Mouse (Mus musculus): ENCODE data around the gene Phactr4. TPM values are rescaled to one million over a fixed set of nuclear protein-coding genes. Genes with fewer than 3 reads are reported as not detected.
"Not testable (repeated sequence)": the region's sequence is repeated elsewhere in the genome, so short reads cannot be mapped to it uniquely, and the experiment has no call there.

The Phactr4 gene
- polyA plus RNA-seq, 1 experiment from 2014 or later, result 7.6 TPM

GRCm38 (mm10) chr4:132424765-132425164 lies 2.5 kb upstream of the Phactr4 start:
- H3K4me2 ChIP-seq (ENCODE audit: low read depth, low read length), result no peak overlapping the region
- H3K4me1 ChIP-seq (ENCODE audit: control insufficient read depth, insufficient read depth, low read length), result peaks cover 7% of the 10 kb centered on the region; the same call in 1 of the 2 replicates
- no peak for ATAC-seq (ENCODE audit: low read depth)
- H3K27ac ChIP-seq (ENCODE audit: low read depth, low read length), result no peak overlapping the region
- H3K36me3 ChIP-seq (ENCODE audit: control insufficient read depth, insufficient read depth, low read length), result no peaks in the 10 kb centered on the region
- no peak overlapping the region for H3K4me3 ChIP-seq (ENCODE audit: low read depth, low read length)
- WGBS, result 93% methylated on average over 5 of the region's 5 CpGs
- H3K9me3 ChIP-seq (ENCODE audit: control insufficient read depth, low read length), result no peaks in the 10 kb centered on the region
- H3K9ac ChIP-seq (replicated peaks; ENCODE audit: low read depth, low read length), result no peak overlapping the region
- no peaks in the 10 kb centered on the region for H3K27me3 ChIP-seq (ENCODE audit: control insufficient read depth, insufficient read depth, low read length)

GRCm38 (mm10) chr4:132421556-132421922 lies 750 bp downstream of the Phactr4 start:
- Histone ChIP-seq H3K27me3 (ENCODE audit: control insufficient read depth, insufficient read depth, low read length) (no peaks in the 10 kb centered on the region), H3K9me3 (ENCODE audit: control insufficient read depth, low read length) (no peaks in the 10 kb centered on the region), H3K4me2 (ENCODE audit: low read depth, low read length) (peak overlapping the region; percentile 73), H3K9ac (replicated peaks; ENCODE audit: low read depth, low read length) (peak overlapping the region; percentile 67), H3K4me3 (ENCODE audit: low read depth, low read length) (peak overlapping the region; percentile 87), H3K4me1 (ENCODE audit: control insufficient read depth, insufficient read depth, low read length) (peaks cover 7% of the 10 kb centered on the region; the same call in 1 of the 2 replicates), H3K27ac (ENCODE audit: low read depth, low read length) (peak overlapping the region; percentile 89), H3K36me3 (ENCODE audit: control insufficient read depth, insufficient read depth, low read length) (no peaks in the 10 kb centered on the region)
- under 1% methylated on average over 10 of the region's 13 CpGs for WGBS
- ATAC-seq (ENCODE audit: low read depth), result 0 out of 2 replicates have a peak, but pooled peaks have one; percentile 28

DNA sequence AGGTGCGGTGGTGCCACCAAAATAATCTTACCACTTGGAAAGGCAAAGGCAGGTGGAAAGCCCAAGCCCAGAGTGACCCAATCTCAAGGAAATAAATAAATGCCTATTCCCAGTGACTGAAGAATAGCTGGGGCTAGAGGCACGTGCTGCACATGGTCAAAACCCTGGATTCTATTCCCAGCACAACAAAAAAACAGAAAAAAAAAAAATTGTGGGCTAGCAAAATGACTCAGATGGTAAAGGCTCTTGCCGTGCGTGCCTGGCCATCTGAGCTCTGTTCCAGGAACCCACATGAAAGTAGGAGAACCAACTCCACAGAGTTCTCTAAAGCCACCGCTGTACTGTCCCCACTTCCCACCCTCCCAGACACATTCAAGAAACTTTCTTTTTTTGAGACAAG lies 1.8 kb downstream of the Phactr4 start:
- H3K4me2 ChIP-seq (ENCODE audit: low read depth, low read length), result peak overlapping the region; percentile 73
- no peaks in the 10 kb centered on the region for H3K36me3 ChIP-seq (ENCODE audit: control insufficient read depth, insufficient read depth, low read length)
- no peak overlapping the region for H3K9ac ChIP-seq (replicated peaks; ENCODE audit: low read depth, low read length)
- ATAC-seq (ENCODE audit: low read depth), result no peak
- H3K27ac ChIP-seq (ENCODE audit: low read depth, low read length), result no peak overlapping the region
- no peaks in the 10 kb centered on the region for H3K9me3 ChIP-seq (ENCODE audit: control insufficient read depth, low read length)
- 74% methylated on average over 5 of the region's 5 CpGs for WGBS
- peaks cover 7% of the 10 kb centered on the region; the same call in 1 of the 2 replicates for H3K4me1 ChIP-seq (ENCODE audit: control insufficient read depth, insufficient read depth, low read length)
- no peaks in the 10 kb centered on the region for H3K27me3 ChIP-seq (ENCODE audit: control insufficient read depth, insufficient read depth, low read length)
- no peak overlapping the region; the same call in 1 of the 2 replicates for H3K4me3 ChIP-seq (ENCODE audit: low read depth, low read length)

DNA sequence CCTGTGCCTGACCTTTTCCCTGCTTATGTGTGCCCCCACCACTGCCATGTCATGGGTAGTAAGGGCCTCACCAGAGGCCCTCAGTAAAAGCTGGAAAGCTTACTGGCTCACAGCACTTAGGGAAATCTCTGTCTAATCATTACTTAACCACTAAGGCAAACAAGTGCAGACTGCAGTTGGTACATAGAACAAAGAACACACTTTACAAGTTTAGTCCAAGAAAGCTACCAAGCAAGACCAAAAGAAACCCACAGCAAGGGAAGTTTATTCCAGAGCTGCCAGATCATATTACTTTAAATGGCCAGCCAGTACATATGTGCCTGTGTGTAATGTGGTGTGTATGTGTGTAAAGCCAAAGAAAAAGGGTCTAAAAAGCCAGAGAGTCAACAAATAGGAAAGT lies 6.3 kb downstream of the Phactr4 start:
- H3K9me3 ChIP-seq (ENCODE audit: control insufficient read depth, low read length), result no peaks in the 10 kb centered on the region
- ATAC-seq (ENCODE audit: low read depth), result no peak
- H3K27me3 ChIP-seq (ENCODE audit: control insufficient read depth, insufficient read depth, low read length), result no peaks in the 10 kb centered on the region
- H3K36me3 ChIP-seq (ENCODE audit: control insufficient read depth, insufficient read depth, low read length), result no peaks in the 10 kb centered on the region
- H3K27ac ChIP-seq (ENCODE audit: low read depth, low read length), result no peak overlapping the region
- no peak overlapping the region for H3K4me3 ChIP-seq (ENCODE audit: low read depth, low read length)
- no peak overlapping the region for H3K4me2 ChIP-seq (ENCODE audit: low read depth, low read length)
- H3K4me1 ChIP-seq (ENCODE audit: control insufficient read depth, insufficient read depth, low read length), result peaks cover 6% of the 10 kb centered on the region; the same call in 1 of the 2 replicates
- no peak overlapping the region for H3K9ac ChIP-seq (replicated peaks; ENCODE audit: low read depth, low read length)

- H3K4me3 ChIP-seq (ENCODE audit: low read depth, low read length); H3K36me3 ChIP-seq (ENCODE audit: control insufficient read depth, insufficient read depth, low read length); H3K4me2 ChIP-seq (ENCODE audit: low read depth, low read length); H3K27me3 ChIP-seq (ENCODE audit: control insufficient read depth, insufficient read depth, low read length); H3K4me1 ChIP-seq (ENCODE audit: control insufficient read depth, insufficient read depth, low read length); H3K27ac ChIP-seq (ENCODE audit: low read depth, low read length); H3K9me3 ChIP-seq (ENCODE audit: control insufficient read depth, low read length); H3K9ac ChIP-seq (replicated peaks; ENCODE audit: low read depth, low read length); ATAC-seq (ENCODE audit: low read depth): not testable (repeated sequence)
- 85% methylated on average over 4 of the region's 4 CpGs for WGBS
These were observed 9.0 kb downstream of the Phactr4 start for GRCm38 (mm10) chr4:132413257-132413656.

DNA sequence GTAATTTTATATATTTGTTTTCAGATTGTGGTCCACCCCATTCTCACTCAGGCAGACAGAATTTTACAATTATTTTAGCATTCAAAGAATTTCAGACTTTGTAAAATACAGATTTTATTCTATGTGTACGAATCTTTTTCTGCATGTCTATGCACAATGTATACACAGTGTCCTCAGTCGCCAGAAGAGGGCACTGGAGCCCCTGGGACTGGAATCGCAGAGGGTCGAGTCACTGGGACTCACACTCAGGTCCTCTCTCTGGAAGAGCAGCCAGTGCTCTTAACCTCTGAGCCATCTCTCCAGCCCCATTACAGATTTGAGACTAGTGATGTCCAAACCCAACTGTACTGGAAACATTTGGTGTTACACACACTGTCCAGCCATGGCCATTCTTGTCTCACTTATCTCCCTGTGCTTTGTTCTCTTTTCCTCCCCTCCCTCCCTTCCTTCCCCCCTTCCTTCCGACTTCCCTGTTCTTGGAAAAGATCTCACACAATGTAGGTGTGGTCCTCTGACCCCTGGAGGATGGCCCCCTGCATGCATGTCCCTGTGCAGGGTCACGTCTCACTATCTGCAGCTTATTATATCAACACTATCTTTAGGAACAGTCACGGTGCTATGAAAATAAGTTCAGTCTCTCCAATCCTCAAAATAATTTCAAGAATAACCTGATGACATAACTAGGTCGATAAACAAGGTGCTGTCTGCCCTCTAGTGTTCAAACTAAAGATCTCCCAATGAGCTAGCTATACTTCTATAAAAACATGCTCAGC lies 10.8 kb downstream of the Phactr4 start:
- Histone ChIP-seq H3K9me3 (ENCODE audit: control insufficient read depth, low read length) (no peaks in the 10 kb centered on the region), H3K27ac (ENCODE audit: low read depth, low read length) (no peak overlapping the region), H3K36me3 (ENCODE audit: control insufficient read depth, insufficient read depth, low read length) (no peaks in the 10 kb centered on the region), H3K4me3 (ENCODE audit: low read depth, low read length) (no peak overlapping the region), H3K9ac (replicated peaks; ENCODE audit: low read depth, low read length) (no peak overlapping the region), H3K4me2 (ENCODE audit: low read depth, low read length) (no peak overlapping the region), H3K4me1 (ENCODE audit: control insufficient read depth, insufficient read depth, low read length) (no peaks in the 10 kb centered on the region), H3K27me3 (ENCODE audit: control insufficient read depth, insufficient read depth, low read length) (no peaks in the 10 kb centered on the region)
- WGBS, result 65% methylated on average over 8 of the region's 8 CpGs
- no peak for ATAC-seq (ENCODE audit: low read depth)

GRCm38 (mm10) chr4:132409587-132410229 lies 12.6 kb downstream of the Phactr4 start:
- 93% methylated on average over 4 of the region's 4 CpGs for WGBS

DNA sequence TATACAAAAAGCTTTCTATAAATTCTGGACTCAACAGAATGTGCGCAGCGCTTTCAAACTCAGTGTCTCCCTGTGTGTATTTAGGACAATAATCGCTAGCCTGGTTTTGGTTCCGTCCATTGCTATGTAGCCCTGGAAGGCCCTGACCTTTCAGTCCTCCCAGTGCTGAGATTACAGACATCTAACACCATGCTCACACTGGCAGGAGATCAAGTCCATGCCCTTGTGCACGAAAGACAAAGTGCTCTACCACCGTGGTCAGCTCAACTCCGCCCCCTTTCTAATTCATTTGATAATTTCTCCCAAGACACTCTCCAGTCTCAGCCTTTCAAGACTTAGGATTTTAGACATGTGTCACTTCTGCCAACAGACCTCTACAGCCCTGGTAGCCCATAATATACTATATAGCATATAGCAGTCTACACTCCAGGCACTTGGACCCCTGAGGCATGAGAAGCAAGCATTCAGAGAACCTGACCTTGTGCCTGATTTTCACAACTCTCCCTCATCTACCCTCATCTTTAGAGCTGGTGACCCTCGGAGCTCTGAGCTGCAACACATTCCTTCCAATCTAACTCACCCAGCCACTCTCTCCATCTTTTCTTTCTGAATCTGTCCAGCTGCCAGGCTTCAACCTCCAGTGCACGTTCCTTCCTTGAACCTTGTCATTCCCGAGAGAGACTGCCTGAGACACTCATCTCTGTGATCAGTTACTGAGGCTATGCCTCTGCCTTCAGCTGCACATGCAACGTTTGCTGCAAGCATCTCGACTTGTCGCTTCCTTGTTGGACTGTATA lies 15.7 kb downstream of the Phactr4 start:
- H3K9ac ChIP-seq (replicated peaks; ENCODE audit: low read depth, low read length), result no peak overlapping the region
- H3K27me3 ChIP-seq (ENCODE audit: control insufficient read depth, insufficient read depth, low read length), result no peaks in the 10 kb centered on the region
- no peaks in the 10 kb centered on the region for H3K4me1 ChIP-seq (ENCODE audit: control insufficient read depth, insufficient read depth, low read length)
- 87% methylated on average over 13 of the region's 13 CpGs for WGBS
- H3K4me3 ChIP-seq (ENCODE audit: low read depth, low read length), result no peak overlapping the region
- no peak overlapping the region for H3K27ac ChIP-seq (ENCODE audit: low read depth, low read length)
- no peaks in the 10 kb centered on the region for H3K36me3 ChIP-seq (ENCODE audit: control insufficient read depth, insufficient read depth, low read length)
- no peak for ATAC-seq (ENCODE audit: low read depth)
- H3K4me2 ChIP-seq (ENCODE audit: low read depth, low read length), result no peak overlapping the region
- no peaks in the 10 kb centered on the region for H3K9me3 ChIP-seq (ENCODE audit: control insufficient read depth, low read length)

More at GRCm38 (mm10) chr4:132409587-132410229, 12.6 kb downstream of the Phactr4 start:
- ATAC-seq (ENCODE audit: low read depth), result no peak
- Histone ChIP-seq H3K36me3 (ENCODE audit: control insufficient read depth, insufficient read depth, low read length) (no peaks in the 10 kb centered on the region), H3K4me3 (ENCODE audit: low read depth, low read length) (no peak overlapping the region), H3K27ac (ENCODE audit: low read depth, low read length) (no peak overlapping the region), H3K4me2 (ENCODE audit: low read depth, low read length) (no peak overlapping the region), H3K4me1 (ENCODE audit: control insufficient read depth, insufficient read depth, low read length) (no peaks in the 10 kb centered on the region), H3K9me3 (ENCODE audit: control insufficient read depth, low read length) (no peaks in the 10 kb centered on the region), H3K27me3 (ENCODE audit: control insufficient read depth, insufficient read depth, low read length) (no peaks in the 10 kb centered on the region), H3K9ac (replicated peaks; ENCODE audit: low read depth, low read length) (no peak overlapping the region)

DNA sequence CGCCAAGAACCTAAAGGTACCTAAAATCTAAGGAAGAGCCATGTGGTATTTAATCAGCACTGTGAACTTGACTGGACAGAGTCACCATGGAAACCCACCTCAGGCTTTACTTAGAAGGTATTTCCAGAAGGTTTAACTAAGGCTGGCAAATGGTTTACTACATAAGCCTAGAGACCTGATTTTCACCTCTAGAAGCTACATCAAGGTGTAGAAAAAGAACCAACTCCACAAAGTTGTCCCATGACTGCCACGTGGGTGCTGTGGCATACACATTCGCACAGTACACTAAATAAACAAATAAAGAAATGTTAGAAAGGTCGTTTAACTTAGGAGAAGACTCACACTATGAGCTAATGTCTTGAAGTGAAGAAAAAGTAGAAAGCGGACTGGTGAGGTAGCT lies 17.7 kb downstream of the Phactr4 start:
- Histone ChIP-seq H3K4me1 (ENCODE audit: control insufficient read depth, insufficient read depth, low read length) (no peaks in the 10 kb centered on the region), H3K36me3 (ENCODE audit: control insufficient read depth, insufficient read depth, low read length) (no peaks in the 10 kb centered on the region), H3K4me3 (ENCODE audit: low read depth, low read length) (no peak overlapping the region), H3K9me3 (ENCODE audit: control insufficient read depth, low read length) (no peaks in the 10 kb centered on the region), H3K9ac (replicated peaks; ENCODE audit: low read depth, low read length) (no peak overlapping the region), H3K27ac (ENCODE audit: low read depth, low read length) (no peak overlapping the region), H3K27me3 (ENCODE audit: control insufficient read depth, insufficient read depth, low read length) (no peaks in the 10 kb centered on the region), H3K4me2 (ENCODE audit: low read depth, low read length) (no peak overlapping the region)
- WGBS, result 88% methylated on average over 5 of the region's 5 CpGs
- ATAC-seq (ENCODE audit: low read depth), result no peak
